Mouse (Mus musculus) hindbrain, embryonic 16.5 days (tissue): ENCODE data around the gene Cops9. TPM values are rescaled to one million over a fixed set of nuclear protein-coding genes. Genes with fewer than 3 reads are reported as not detected.
A peak's percentile ranks its signal among the peaks of the same experiment; 100 is the strongest.

Experiments used
- ATAC-seq: fragments of 200-750 bp; cut with Nextera tagmentation; 2 replicates; pipeline ENCODE4 v1.8.0; 2017; ENCODE audit warnings: moderate TSS enrichment, moderate library complexity
- H3K27ac ChIP-seq: fragments of 300-500 bp; sonication (generic); 2 replicates; pipeline ENCODE4 v1.5.1; 2014; ENCODE audit warnings: low read depth, mild to moderate bottlenecking, control low read depth, low read length, moderate library complexity
- H3K27me3 ChIP-seq: fragments of 300-500 bp; sonication (generic); replicated peaks from 2 replicates; pipeline ENCODE4 v1.6.1; 2014; ENCODE audit warnings: low read length; ENCODE audit not compliant: control insufficient read depth, insufficient read depth
- H3K36me3 ChIP-seq: fragments of 300-500 bp; sonication (generic); 2 replicates; pipeline ENCODE4 v1.6.1; 2014; ENCODE audit warnings: mild to moderate bottlenecking, low read length, moderate library complexity, mixed read lengths; ENCODE audit not compliant: control insufficient read depth, insufficient read depth
- H3K4me1 ChIP-seq: fragments of 300-500 bp; sonication (generic); 2 replicates; pipeline ENCODE4 v1.6.1; 2014; ENCODE audit warnings: low read depth, low read length; ENCODE audit not compliant: control insufficient read depth, insufficient read depth
- H3K4me2 ChIP-seq: fragments of 300-500 bp; sonication (generic); 2 replicates; pipeline ENCODE4 v1.6.1; 2014; ENCODE audit warnings: mild to moderate bottlenecking, low read length, control low read depth, moderate library complexity
- H3K4me3 ChIP-seq: fragments of 300-500 bp; sonication (generic); 2 replicates; pipeline ENCODE4 v1.5.1; 2014; ENCODE audit warnings: mild to moderate bottlenecking, low read length, control low read depth, moderate library complexity
- H3K9ac ChIP-seq: fragments of 300-500 bp; sonication (generic); 2 replicates; pipeline ENCODE4 v1.6.1; 2014; ENCODE audit warnings: low read depth, mild to moderate bottlenecking, control low read depth, low read length, moderate library complexity
- H3K9me3 ChIP-seq: fragments of 300-500 bp; sonication (generic); 2 replicates; pipeline ENCODE4 v1.6.1; 2014; ENCODE audit warnings: mild to moderate bottlenecking, low read length, moderate library complexity; ENCODE audit not compliant: control insufficient read depth
- WGBS: fragments of 180-500 bp; shearing (Covaris S2); extraction: QIAGEN DNeasy Blood & Tissue Kit; methylation state at CpG from one replicate; pipeline ENCODE4 v1.1.7; 2014; 5-methylcytosine and 5-hydroxymethylcytosine counted together
- polyA plus RNA-seq: library from polyadenylated mRNA; unstranded; fragments of >200 nt; fragmentation: Nextera tagmentation; extraction: Ambion mirVana; gene quantifications from 2 replicates; pipeline ENCODE4 v1.2.1, GENCODE M21; 2015

Gene Cops9
- 496 and 558 TPM in 2 replicates for polyA plus RNA-seq

GRCm38 (mm10) chr1:92641514-92642272 lies at the start of gene Cops9:
Cops9 (minus strand) TSS chr1:92641985.
- peak; percentile 95 for ATAC-seq
- peak within 1 kb of the TSS; percentile 92 for H3K4me2 ChIP-seq
- H3K9ac ChIP-seq: peak within 1 kb of the TSS; percentile 89
- peak within 1 kb of the TSS; percentile 61 for H3K4me3 ChIP-seq
- H3K36me3 ChIP-seq: peaks cover 3% of the 10 kb centered on the region
- H3K27ac ChIP-seq: peak within 1 kb of the TSS; percentile 75
- peaks cover 20% of the 10 kb centered on the region for H3K4me1 ChIP-seq
- 1% methylated on average over 49 of the region's 50 CpGs for WGBS
- no peaks in the 10 kb centered on the region for H3K9me3 ChIP-seq
- no peaks in the 10 kb centered on the region for H3K27me3 ChIP-seq

- 73% methylated on average over 3 of the region's 3 CpGs for WGBS
- no peak for ATAC-seq
- no peak overlapping the region for H3K4me3 ChIP-seq
Observed at GRCm38 (mm10) chr1:92691166-92691844, 49.5 kb upstream of the Cops9 start.

GRCm38 (mm10) chr1:92686994-92687393 lies 45.2 kb upstream of the Cops9 start:
- WGBS: 60% methylated on average over 8 of the region's 8 CpGs
- Histone ChIP-seq H3K27ac (no peak overlapping the region), H3K4me2 (no peak overlapping the region), H3K27me3 (no peaks in the 10 kb centered on the region), H3K36me3 (no peaks in the 10 kb centered on the region), H3K9me3 (no peaks in the 10 kb centered on the region), H3K9ac (no peak overlapping the region), H3K4me1 (no peaks in the 10 kb centered on the region), H3K4me3 (no peak overlapping the region)
- no peak for ATAC-seq

More at GRCm38 (mm10) chr1:92691166-92691844, 49.5 kb upstream of the Cops9 start:
- Histone ChIP-seq H3K27me3 (no peaks in the 10 kb centered on the region), H3K9ac (no peak overlapping the region), H3K4me1 (no peaks in the 10 kb centered on the region), H3K27ac (no peak overlapping the region), H3K36me3 (no peaks in the 10 kb centered on the region), H3K9me3 (no peaks in the 10 kb centered on the region), H3K4me2 (no peak overlapping the region)

GRCm38 (mm10) chr1:92683151-92683550 lies 41.4 kb upstream of the Cops9 start:
- Histone ChIP-seq H3K27ac (no peak overlapping the region), H3K9me3 (no peaks in the 10 kb centered on the region), H3K36me3 (no peaks in the 10 kb centered on the region), H3K4me2 (no peak overlapping the region), H3K27me3 (no peaks in the 10 kb centered on the region), H3K9ac (no peak overlapping the region), H3K4me1 (peaks cover 7% of the 10 kb centered on the region), H3K4me3 (no peak overlapping the region)
- WGBS: 89% methylated on average over 8 of the region's 8 CpGs
- no peak for ATAC-seq

- Histone ChIP-seq H3K9me3 (no peaks in the 10 kb centered on the region), H3K4me2 (peak overlapping the region; percentile 11; the same call in 1 of the 2 replicates), H3K27ac (no peak overlapping the region), H3K4me1 (peaks cover 9% of the 10 kb centered on the region), H3K27me3 (no peaks in the 10 kb centered on the region), H3K4me3 (no peak overlapping the region), H3K9ac (no peak overlapping the region), H3K36me3 (no peaks in the 10 kb centered on the region)
- 17% methylated on average over 16 of the region's 16 CpGs for WGBS
- ATAC-seq: peak; percentile 71
Observed at GRCm38 (mm10) chr1:92680668-92681603, 39.2 kb upstream of the Cops9 start.

- H3K9me3 ChIP-seq: no peaks in the 10 kb centered on the region
- no peak overlapping the region for H3K27ac ChIP-seq
- H3K4me3 ChIP-seq: no peak overlapping the region
- H3K9ac ChIP-seq: no peak overlapping the region
- 92% methylated on average over 5 of the region's 5 CpGs for WGBS
- ATAC-seq: no peak
- H3K4me2 ChIP-seq: no peak overlapping the region
- no peaks in the 10 kb centered on the region for H3K36me3 ChIP-seq
- H3K4me1 ChIP-seq: peaks cover 9% of the 10 kb centered on the region
- H3K27me3 ChIP-seq: no peaks in the 10 kb centered on the region
Observed at GRCm38 (mm10) chr1:92678757-92679156, 37.0 kb upstream of the Cops9 start.

- Histone ChIP-seq H3K9me3 (no peaks in the 10 kb centered on the region), H3K9ac (no peak overlapping the region), H3K4me3 (no peak overlapping the region), H3K4me1 (peaks cover 9% of the 10 kb centered on the region), H3K4me2 (no peak overlapping the region), H3K27me3 (no peaks in the 10 kb centered on the region), H3K27ac (no peak overlapping the region), H3K36me3 (no peaks in the 10 kb centered on the region)
- 63% methylated on average over 3 of the region's 3 CpGs for WGBS
- no peak for ATAC-seq
Observed at GRCm38 (mm10) chr1:92676676-92676975, 34.8 kb upstream of the Cops9 start.

GRCm38 (mm10) chr1:92675932-92676675 lies 34.3 kb upstream of the Cops9 start:
- no peak overlapping the region for H3K4me3 ChIP-seq
- no peaks in the 10 kb centered on the region for H3K27me3 ChIP-seq
- H3K4me1 ChIP-seq: peaks cover 9% of the 10 kb centered on the region
- H3K9ac ChIP-seq: no peak overlapping the region
- H3K9me3 ChIP-seq: no peaks in the 10 kb centered on the region
- ATAC-seq: no peak
- H3K4me2 ChIP-seq: no peak overlapping the region
- no peaks in the 10 kb centered on the region for H3K36me3 ChIP-seq
- no peak overlapping the region for H3K27ac ChIP-seq
- 82% methylated on average over 10 of the region's 10 CpGs for WGBS
